Mouse (Mus musculus): ENCODE results near the gene Trp53tg5.

DNA sequence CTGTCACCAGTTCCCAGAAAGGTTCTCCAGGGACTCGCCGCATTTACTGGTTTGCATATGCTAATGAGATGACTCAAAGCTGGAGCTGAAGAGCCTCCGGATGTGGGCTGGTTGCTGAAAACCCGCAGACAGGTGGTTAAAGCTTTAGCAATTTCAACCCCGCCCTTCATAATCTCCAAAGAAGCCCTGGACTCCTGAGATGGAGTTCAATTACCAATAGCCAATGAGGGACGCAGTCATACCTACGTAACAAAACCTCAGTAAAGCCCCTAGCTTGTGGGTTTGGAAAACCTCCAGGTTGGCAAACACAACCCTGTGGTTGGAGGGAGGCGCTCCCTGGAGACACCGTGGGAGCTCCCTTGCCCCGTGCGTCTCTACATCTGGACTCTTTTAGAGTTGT, 48.3 kb upstream of the Trp53tg5 start:
- TF ChIP-seq CTCF (IDR thresholded peaks at IDR 0.05; ENCODE audit: control insufficient read depth, insufficient read depth, insufficient replicate concordance, low read depth, low read length) (no peak), POLR2A (IDR thresholded peaks at IDR 0.05; ENCODE audit: control insufficient read depth, low read depth, low read length) (no peak)
